Mouse (Mus musculus) hindlimb bud, embryonic 11.5 days (tissue): ENCODE data around the gene Vti1a.

Experiments
- DNase-seq: peaks from one replicate; pipeline ENCODE4 v3.0.0-alpha.2; 2012; ENCODE audit warnings: low read depth, low spot score; ENCODE audit errors: extremely low spot score

Vti1a gene

DNA sequence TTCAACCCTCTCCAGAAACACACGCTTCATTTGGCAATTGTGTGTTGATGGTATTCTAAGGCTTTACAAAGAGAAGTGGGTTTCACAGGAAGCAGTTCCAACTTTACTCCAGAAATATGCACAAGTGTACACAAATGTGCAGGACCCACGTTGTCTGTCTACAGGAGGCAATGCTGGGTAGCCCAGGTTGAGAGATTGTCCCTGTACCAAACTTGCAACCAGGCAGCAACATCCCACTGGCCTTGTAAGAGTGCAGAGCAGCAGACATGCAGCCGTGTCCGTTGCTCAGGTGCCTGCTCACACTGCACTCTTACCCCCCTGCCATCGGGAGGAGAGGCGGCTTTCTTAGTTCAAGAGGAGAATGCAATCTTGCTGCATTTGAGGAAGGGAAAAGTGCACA, 133.4 kb downstream of the Vti1a start:
- no peak for DNase-seq

DNA sequence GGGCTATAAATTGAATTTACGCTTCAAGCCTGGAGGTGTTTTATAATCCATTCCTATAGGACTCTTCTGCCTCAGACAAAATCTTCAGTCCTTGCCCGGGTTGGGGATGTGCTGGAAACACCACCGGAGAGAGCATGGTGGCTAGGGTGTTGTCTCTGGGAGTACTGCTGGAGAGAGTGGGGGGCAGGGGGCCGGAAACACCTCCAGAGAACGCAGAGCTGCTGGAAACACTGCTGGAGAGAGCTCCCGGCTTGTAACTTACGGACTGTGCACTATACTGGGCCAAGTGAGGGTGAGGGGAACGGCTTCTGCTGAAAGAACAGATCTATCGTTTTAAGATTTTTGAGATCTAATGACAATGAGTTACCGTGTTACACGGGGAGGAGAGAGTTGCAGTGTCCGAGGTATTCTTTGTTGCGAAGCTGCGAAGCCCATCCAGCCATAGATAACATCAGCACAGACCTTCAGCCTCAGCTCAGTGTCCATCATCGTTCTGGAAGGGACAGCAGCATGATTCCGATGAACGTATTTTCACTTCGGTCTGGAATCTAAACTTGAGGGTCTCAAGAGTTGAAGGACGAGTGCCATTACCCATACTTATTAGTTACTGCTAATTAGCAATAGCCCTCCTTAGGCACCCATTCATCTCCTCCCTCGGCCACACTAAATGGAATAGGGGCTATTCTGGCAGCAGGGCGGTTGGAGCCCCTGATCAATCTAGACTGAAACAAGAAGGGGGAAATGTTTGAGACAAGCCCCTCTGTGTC, 140.4 kb downstream of the Vti1a start:
- no peak for DNase-seq

DNA sequence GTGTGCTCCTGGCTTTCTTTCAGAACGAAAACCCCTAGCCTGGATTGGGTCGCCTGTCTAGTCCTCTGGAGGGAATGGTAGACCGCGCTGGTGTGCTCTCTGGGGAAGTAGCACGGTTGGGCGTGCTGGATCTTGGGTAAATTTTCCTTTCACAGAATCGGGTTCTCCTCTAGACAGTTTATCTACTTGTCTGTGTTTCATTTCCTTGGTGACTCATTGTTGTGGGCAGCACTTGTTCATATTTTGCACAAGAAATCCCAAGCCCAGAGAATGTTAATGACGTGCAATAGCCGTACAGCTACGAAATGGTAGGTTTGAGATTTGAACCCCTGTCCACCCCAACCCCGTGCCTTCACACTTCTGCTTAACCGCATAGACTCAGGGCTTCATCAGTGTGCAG, 145.9 kb downstream of the Vti1a start:
- no peak for DNase-seq

DNA sequence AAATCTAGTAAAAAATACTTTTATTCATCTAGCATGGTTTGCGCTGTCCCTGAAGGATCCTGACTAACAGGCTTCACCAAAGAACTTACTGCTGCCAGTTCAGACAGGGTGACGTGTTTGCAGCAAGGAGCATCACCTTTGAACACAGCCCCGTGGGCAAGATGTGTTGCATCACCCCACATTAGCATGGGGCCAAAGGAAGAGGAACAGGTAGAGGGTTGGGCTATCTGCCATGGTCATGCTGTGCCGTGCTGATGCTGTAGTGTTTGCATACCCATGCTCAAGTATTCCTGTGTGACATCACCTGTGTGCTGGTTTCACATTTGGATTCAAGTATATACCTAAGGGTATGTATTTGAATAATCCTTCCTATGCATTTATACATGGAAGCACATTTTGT, 147.6 kb downstream of the Vti1a start:
- no peak for DNase-seq

DNA sequence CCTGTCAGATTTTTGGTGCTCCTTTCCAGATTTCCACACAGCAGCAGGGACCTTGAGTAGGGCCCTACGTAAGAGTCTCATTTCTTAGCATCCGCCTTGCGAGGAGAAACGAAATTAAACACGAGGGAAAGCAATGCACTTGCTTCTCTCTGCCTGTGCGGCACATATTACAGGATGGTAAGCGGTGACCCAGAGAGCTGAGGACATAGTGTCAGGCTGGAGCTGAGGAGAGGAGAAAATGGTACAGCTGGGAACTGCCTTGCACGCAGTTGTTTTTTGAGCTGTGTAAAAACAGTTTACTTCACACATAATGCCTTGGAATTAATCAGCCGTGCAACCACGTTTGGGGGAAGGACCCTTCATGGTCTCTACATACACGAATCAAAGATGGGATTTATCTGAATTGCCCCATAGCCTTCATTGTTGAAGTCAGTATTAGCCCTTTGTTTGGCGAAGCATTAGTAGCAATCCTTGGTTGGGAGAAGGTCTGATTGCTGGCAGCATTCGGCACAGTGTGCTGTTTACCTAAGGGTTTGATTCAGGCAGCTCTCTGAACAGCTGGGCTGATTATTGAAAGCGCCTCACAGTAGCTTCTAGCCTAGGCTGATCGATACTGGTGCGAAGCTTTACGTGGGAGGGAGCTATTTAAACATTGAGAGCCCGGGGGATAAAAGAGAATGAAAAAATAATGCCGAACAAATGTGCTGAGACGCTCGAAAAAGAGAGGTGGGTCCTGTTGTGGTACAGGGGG, 153.4 kb downstream of the Vti1a start:
- no peak for DNase-seq

DNA sequence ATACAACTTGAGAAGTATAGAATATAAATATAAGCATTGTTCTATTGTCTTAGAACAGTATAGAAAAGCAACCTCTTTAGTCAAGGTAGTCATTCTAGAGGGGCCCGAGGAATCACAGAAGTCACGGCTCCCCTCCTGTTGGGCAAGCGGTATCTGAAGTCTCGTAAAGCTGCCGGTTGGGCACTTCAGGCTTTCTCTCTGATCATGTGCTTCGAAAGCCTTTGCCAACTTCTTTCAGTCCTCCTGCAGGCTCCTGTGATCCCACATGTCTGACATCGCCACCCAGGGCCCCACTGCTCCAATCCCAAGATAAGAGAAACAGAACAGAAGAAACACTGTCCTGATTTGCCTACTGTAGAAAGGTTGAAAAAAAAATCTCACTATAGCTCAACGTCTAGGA, 156.5 kb downstream of the Vti1a start:
- no peak for DNase-seq

DNA sequence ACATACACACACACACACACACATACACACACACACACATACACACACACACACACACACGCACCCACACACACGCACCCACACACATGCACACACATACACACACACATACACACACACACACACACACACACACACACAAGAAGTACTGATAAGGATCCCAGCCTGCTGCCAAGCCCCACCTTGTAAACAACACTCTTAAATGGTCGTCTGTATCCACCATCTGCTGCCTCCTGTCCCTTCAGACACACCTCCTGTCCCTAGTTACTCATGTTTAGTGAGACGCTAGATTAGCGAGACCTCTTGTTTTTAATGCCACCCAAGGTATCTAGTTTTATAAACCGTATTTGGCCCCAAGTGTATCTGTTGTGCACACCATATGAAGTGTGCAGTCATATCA, 158.1 kb downstream of the Vti1a start:
- DNase-seq: no peak

DNA sequence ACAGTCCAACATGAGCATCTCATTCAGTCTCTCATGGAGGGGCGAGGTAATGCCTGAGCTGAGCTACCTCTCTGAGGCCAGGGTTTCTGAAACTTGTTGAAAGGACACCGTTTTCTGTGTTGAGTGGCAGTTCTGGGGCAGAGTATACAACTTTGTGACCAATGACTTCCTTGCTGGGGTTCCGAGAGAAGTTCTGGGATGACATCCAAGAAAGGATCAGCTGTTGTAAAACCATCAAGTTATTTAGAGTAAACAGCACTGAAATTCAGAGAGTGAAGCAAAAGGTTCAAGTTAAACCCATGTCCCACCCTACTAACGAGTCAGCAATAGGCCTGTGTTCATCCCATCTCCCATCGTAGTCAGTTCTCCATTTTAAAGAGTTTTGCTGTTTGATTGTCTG, 164.4 kb downstream of the Vti1a start:
- no peak for DNase-seq

DNA sequence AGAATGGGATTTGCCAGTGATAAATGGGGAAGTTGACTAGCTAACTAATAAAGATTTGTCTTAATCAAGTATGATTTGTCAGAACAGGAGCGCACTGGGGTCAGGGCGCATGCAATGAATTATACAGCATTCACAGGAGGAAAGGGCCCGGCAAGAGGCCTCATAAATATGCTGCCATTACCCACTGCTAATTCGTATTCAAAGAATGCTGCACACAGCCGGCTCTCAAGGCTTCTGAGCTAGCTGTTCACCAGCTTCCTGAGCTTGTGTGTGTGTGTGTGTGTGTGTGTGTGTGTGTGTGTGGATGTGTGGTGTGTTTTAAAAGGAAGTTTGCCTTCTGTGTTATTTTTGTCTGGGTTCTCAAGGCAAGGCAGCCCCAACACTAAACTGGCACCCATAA, 165.2 kb downstream of the Vti1a start:
- no peak for DNase-seq

DNA sequence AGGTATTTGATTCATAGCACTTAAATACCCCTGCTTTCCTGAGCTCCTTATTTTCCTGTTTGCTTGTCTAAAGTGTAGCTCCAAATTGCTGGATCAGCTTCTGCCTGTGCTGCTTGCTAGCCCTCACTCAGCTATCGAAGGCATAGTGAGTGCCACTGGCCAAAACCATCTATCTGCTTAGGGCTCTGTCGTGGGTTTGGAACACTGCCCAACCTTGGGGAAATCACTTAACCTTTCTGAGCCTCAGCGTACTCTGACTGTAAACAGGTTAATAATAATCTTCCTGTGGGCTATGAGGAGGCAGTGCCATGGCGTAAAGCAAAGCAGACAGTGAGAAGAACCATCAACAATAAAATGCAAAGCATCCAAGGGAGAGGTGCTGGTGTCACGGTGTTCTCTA, 167.4 kb downstream of the Vti1a start:
- DNase-seq: no peak

DNA sequence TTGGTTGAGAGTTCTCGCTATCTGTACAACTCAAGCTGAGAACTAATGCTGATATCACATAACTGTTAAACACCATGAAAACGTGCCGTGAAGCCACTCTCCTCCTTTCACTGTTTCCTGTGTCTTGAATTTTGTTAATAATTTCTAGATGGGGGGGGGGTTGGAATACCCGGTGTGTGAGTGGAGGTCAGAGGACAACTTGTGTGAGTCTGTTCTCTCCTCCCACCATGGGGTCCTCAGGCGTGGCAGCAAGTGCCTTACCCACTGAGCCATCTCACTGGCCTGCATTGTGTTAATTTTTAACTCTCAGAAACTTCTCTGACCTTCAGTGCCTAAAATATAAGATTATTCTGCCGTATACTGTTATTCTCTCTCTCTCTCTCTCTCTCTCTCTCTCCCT, 168.5 kb downstream of the Vti1a start:
- DNase-seq: no peak

DNA sequence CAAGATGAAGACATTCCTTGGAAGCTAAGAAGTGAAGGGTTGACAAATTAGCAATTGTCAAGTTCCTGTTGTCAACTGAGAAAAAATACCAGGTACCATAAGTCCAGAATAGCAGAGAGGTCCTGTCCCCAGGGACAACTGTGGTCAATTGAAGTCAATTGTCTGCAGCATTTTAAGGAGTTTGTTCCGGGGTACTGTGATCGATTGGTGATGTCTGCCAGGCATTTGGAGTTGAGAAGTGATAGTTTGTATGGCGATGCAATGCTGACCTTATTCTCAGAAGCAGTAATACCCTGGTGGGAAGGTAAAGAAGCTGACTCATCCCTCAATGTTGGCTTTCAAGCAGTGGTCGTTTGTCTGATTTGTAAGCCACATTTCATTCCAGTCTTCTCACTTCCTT, 170.4 kb downstream of the Vti1a start:
- DNase-seq: no peak

DNA sequence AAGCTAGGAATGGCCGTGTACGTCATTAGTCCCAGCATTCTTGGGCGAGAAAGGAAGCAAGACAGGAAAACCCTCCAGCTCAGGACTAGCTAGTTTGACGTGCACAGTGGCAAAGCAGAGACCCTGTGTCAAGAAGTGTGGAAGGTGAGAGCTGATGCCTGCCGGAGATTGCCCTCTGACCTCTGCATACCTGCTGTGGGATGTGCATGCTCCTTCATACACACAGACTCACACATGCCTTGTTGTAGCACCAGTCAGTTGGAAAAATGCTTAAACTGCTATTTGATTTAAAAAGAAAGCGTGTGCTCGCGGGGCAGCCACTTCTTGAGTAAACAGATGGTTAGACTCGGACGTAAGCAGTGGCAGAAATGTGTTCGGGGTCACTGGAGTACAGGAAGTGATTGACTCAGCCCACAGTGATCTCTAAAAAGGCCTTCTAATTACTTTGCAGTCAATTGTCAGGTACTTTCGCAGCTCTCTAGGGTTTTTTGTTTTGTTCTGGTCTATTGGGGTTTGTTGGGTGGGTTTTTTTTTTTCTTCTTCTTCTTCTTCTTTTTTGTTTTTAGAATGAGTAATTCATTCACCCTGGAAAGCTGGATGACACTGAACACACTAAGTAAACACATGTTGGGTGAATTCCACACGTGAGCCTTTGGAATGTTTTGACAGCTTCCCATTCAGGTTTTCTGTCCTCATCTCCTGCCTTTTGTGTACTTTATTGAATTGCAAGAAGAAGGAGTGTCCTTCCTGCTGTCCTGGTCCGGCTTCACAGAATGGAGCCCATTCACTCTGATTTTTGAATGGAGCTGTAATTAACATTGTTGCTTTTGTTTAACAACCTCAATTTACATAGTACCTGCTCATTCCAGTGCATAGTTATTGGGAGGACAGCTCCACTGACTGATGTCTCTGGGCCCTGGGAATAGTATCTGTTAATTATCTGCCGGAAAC, 175.3 kb downstream of the Vti1a start:
- no peak for DNase-seq

DNA sequence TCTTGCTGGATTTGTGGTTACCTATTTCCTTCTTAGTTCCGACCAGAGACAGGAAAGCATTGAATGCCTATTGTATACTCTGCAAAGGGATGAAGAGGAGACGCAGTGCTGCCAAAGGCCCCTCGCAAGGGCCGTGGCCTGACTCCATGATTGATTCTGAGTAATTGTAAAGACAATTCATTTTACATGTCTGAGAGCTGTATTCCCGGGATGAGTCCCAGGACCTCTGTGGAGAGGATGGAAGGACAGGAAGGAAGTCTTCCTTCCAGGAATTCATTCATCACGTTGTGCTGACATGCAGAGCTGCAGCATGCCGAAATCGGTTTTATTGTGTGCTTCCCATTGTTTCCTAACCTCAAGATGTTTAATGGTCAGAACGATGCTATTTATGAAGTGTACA, 180.2 kb downstream of the Vti1a start:
- DNase-seq: no peak

DNA sequence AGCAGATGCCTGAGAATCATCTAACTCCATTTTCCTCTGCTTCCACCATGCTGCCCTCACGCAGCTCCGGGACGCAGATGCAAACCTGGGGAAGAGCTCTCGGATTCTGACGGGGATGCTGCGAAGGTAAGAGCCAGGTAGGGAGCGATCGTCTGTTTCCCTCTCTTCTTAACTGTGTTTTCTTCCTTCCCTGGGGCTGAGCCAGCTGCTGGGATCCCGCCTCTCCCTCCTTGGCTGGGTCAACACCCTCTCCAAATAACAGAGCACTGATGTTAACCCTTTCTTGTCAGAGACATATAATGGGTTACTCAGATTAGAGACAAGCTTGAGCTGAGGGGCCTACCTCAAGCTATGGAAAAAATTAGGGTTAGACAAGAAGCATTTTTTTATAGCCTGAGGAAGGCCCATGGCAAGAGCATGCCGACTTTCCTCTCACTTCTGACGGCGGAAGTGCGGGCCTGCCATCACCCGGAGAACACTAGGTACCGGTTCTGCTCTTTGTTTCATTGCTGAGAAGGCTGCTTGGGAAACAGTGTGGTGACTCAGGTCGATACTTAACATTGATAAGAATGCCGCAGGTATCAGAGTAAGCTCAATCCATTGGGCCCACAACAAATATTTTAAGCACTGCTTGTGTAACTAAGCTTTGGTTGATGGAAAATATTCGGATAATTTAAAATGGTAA, 183.2 kb downstream of the Vti1a start:
- DNase-seq: no peak

DNA sequence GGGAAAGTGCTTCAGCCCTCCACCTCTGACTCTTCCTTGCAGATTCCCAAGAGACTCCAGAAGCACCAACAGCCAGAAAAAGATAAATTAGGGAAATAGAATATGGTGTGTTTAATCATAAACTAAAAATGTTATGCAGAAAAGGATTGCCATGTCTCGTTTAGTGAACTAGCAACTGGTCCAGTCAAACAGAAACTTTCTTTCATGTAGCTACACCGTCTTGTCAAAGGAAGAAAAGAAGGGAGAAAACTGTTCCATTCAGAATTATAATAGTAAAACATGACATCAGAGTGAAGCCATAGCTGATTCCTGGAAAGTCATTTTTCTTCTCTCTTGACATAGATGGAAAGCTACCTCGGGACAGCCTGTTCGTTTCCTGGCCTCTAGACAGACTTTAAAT, 185.9 kb downstream of the Vti1a start:
- no peak for DNase-seq

DNA sequence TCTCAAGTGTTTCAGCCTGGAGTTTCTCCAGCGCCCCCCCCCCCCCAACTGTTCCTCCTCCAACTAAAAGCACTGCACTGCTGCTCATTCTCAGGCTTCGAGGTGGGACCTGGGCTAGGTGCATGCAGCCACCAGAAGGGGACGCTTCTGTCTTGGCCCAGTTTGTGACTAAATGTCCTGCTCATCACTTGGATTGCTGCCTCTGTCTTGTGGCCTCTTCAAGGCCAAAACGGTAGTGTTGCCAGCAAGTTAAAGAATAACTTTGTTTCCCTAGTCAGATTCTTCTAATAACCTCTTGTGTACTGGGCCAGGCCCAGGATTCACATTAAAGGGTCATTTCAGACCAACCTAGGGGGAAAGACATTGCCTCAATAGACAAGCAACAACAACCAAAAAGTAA, 187.7 kb downstream of the Vti1a start:
- DNase-seq: no peak

DNA sequence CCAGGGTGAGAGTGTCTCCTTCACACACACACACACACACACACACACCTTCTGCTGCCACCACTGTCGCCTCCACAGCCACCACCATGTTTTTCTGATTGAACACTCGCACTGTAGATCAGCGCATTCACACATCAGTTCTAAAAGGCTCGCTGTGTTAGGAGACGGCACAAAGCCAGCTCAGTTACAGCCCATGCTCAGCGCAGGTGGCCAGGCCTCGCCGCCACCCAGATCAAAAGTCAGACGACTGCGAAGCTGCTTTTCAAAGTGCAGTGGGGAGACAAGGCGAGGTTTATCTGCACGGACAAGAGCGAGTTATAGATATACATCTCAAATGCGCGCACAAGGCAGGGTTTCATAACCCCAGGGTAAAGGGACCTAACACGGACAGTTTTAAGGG, 191.7 kb downstream of the Vti1a start:
- no peak for DNase-seq

DNA sequence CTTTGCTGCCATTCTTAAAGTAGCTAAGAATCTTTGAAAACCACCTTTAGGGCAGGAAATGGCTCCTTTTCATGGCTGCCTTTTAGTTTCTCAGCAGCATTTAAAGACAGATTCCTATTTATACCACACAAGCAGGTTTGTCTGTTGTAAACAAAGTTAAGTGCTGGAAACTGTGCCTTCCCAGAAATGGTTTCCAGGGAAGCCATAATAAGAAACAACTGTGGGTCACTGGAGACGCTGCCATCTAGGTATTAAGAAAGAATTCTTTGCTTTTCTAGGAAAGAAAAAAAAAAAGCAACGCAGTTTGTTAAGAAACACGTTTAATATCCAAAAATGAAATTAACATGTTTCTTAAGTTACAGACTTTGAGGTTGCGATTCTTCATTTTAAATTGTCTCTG, 192.1 kb downstream of the Vti1a start:
- no peak for DNase-seq

DNA sequence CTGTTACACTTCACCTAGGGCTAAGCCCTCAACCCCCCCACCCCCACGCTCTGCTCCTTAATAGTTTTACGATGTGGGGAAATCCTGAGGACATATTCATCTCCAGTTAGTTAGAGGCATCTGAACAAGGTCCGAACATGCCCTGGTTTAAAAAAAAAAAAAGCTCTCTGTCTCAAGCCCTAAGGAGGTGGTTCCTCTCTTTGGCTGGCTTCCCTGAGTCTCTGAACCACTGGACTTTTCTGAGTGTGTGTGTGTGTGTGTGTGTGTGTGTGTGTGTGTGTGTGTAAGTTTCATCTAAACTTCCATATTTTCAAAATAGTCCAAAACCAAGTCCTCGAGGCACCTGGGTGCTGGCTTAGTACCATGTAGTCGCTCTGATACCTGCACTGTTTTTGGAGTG, 192.9 kb downstream of the Vti1a start:
- DNase-seq: no peak

DNA sequence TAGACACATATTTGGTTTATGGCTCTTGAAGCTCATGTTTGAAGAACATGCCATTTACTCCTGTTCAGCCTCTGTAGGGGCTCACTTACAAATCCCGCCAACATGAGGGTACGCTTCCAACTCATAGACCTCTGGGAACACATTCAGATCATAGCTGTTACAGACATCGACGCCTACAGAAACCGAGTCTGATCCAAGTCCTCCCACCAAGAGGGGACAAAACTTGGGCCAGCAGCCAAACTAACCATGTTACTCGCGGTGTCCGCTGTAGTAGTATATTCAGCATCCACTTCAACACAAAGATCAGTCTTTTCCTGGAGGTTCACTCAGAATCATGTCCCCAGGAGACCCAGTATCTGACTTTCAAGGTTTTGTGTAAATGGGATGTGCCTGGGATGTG, 193.5 kb downstream of the Vti1a start:
- no peak for DNase-seq
